Mouse (Mus musculus): Measurements from ENCODE around the gene Dnajc3. TPM values are rescaled to one million over a fixed set of nuclear protein-coding genes. Genes with fewer than 3 reads are reported as not detected.

Dnajc3 gene
- polyA plus RNA-seq, 1 experiment from 2014 or later: 22.6 TPM

GRCm38 (mm10) chr14:119013549-119013948 lies 75.8 kb downstream of the Dnajc3 start:
- H3K4me3 ChIP-seq (replicated peaks): no peak overlapping the region
- 42% methylated on average over 12 of the region's 12 CpGs for WGBS

GRCm38 (mm10) chr14:119025889-119026288 lies 88.1 kb downstream of the Dnajc3 start:
- Histone ChIP-seq H3K4me2 (no peak overlapping the region), H3K4me3 (replicated peaks) (no peak overlapping the region), H3K36me3 (peaks cover 15% of the 10 kb centered on the region), H3K9me3 (replicated peaks) (no peaks in the 10 kb centered on the region), H3K27ac (replicated peaks) (no peak overlapping the region), H3K4me1 (no peaks in the 10 kb centered on the region), H3K9ac (replicated peaks) (no peak overlapping the region), H3K27me3 (replicated peaks) (no peaks in the 10 kb centered on the region)
- 76% methylated on average over 5 of the region's 5 CpGs for WGBS
- no peak for ATAC-seq (ENCODE audit: low FRiP score)

More at GRCm38 (mm10) chr14:119013549-119013948, 75.8 kb downstream of the Dnajc3 start:
- no peaks in the 10 kb centered on the region for H3K9me3 ChIP-seq (replicated peaks)
- ATAC-seq (ENCODE audit: low FRiP score): peak; percentile 54; the same call in 1 of the 2 replicates
- peaks cover 7% of the 10 kb centered on the region; the same call in 1 of the 2 replicates for H3K36me3 ChIP-seq
- H3K4me1 ChIP-seq: peaks cover 8% of the 10 kb centered on the region
- no peak overlapping the region for H3K9ac ChIP-seq (replicated peaks)
- peak overlapping the region; percentile 51 for H3K4me2 ChIP-seq
- H3K27ac ChIP-seq (replicated peaks): peak overlapping the region; percentile 74
- H3K27me3 ChIP-seq (replicated peaks): no peaks in the 10 kb centered on the region

GRCm38 (mm10) chr14:119027130-119027529 lies 89.4 kb downstream of the Dnajc3 start:
- Histone ChIP-seq H3K9ac (replicated peaks) (no peak overlapping the region), H3K4me1 (no peaks in the 10 kb centered on the region), H3K9me3 (replicated peaks) (no peaks in the 10 kb centered on the region), H3K4me2 (no peak overlapping the region), H3K27me3 (replicated peaks) (no peaks in the 10 kb centered on the region), H3K27ac (replicated peaks) (no peak overlapping the region), H3K4me3 (replicated peaks) (no peak overlapping the region), H3K36me3 (peaks cover 26% of the 10 kb centered on the region)
- 41% methylated on average over 4 of the region's 4 CpGs for WGBS
- no peak for ATAC-seq (ENCODE audit: low FRiP score)

- WGBS: 80% methylated on average over 2 of the region's 2 CpGs
- Histone ChIP-seq H3K9ac (replicated peaks) (no peak overlapping the region), H3K4me3 (replicated peaks) (no peak overlapping the region), H3K36me3 (peaks cover 26% of the 10 kb centered on the region), H3K27ac (replicated peaks) (no peak overlapping the region), H3K9me3 (replicated peaks) (no peaks in the 10 kb centered on the region), H3K4me2 (no peak overlapping the region), H3K4me1 (no peaks in the 10 kb centered on the region), H3K27me3 (replicated peaks) (no peaks in the 10 kb centered on the region)
- no peak for ATAC-seq (ENCODE audit: low FRiP score)
Measured at GRCm38 (mm10) chr14:119027675-119028253, 90.0 kb downstream of the Dnajc3 start.

Other genes with a start within 250 kb of the Dnajc3 start
- 3.1 and 3.2 TPM in 2 replicates for gene Abcc4, start 231.8 kb upstream of the Dnajc3 start, polyA plus RNA-seq (2015; fragmentation: Nextera tagmentation; extraction: Ambion mirVana)
- gene Cldn10, start 150.1 kb upstream of the Dnajc3 start, polyA plus RNA-seq (2015; fragmentation: Nextera tagmentation; extraction: Ambion mirVana): 2.3 and 2.4 TPM in 2 replicates
- gene Dzip1, start 12.5 kb upstream of the Dnajc3 start, polyA plus RNA-seq (2015; fragmentation: Nextera tagmentation; extraction: Ambion mirVana): 86.1 and 100 TPM in 2 replicates
- 15.1 and 19.8 TPM in 2 replicates for gene Uggt2, start 161.5 kb downstream of the Dnajc3 start, polyA plus RNA-seq (2015; fragmentation: Nextera tagmentation; extraction: Ambion mirVana)
- gene Hs6st3, start 200.4 kb downstream of the Dnajc3 start, polyA plus RNA-seq (2015; fragmentation: Nextera tagmentation; extraction: Ambion mirVana): 2.0 and 2.1 TPM in 2 replicates

Data from neural tube, embryonic 15.5 days (tissue).